10 mouse cellular contexts compared by ENCODE assay signal in genomic region chr6:14903271-14903965, GRCm38 (mm10). TPM values are rescaled to one million over a fixed set of nuclear protein-coding genes. Genes with fewer than 3 reads are reported as not detected.
DNase-seq lines count a peak whose midpoint lies in the region; ATAC-seq lines count a peak whose summit lies in the region.
"Had no signal": no experiment of that assay in that cellular context is flagged by ENCODE, and none has a peak within 500 bp of the region (broad histone marks: within the 10 kb centered on the region; RNA-seq: fewer than 3 reads in every experiment).

No protein-coding gene starts in this region.

- no peaks in the 10 kb centered on the region; the same call in 1 of the 2 replicates for H3K27me3 ChIP-seq in heart, embryonic 13.5 days (replicated peaks)
- H3K27me3 ChIP-seq in forebrain, embryonic 14.5 days (replicated peaks; ENCODE audit: control insufficient read depth, insufficient read depth, low read length): 0 out of 2 replicates have a peak, but pooled peaks cover 2% of the 10 kb centered on the region
- H3K27me3 ChIP-seq in limb, embryonic 13.5 days: 0 out of 2 replicates have a peak, but pooled peaks cover 2% of the 10 kb centered on the region
- H3K27me3 ChIP-seq in neural tube, embryonic 14.5 days (ENCODE audit: control insufficient read depth, insufficient read depth, low read length): peaks cover 14% of the 10 kb centered on the region

- WGBS in heart, embryonic 13.5 days: 31% methylated on average over 5 of the region's 5 CpGs
- 49% methylated on average over 5 of the region's 5 CpGs for WGBS in forebrain, embryonic 14.5 days
- WGBS in limb, embryonic 13.5 days: 28% methylated on average over 5 of the region's 5 CpGs
- 37% methylated on average over 5 of the region's 5 CpGs for WGBS in neural tube, embryonic 14.5 days

- DNase-seq in heart, postnatal 4 days: no peak
- no peak for DNase-seq in forebrain, embryonic 14.5 days (ENCODE audit: low spot score)
- DNase-seq in spleen, adult 18-20 months: no peak
- DNase-seq in spleen, postnatal 36 days (ENCODE audit: low spot score in 2 of 2): no peak
- no peak for DNase-seq in adrenal gland, postnatal 10 days
- DNase-seq: thymus, postnatal 36 days had no signal

- peak overlapping the region; percentile 94 for H3K4me2 ChIP-seq in heart, embryonic 13.5 days
- H3K4me2 ChIP-seq in forebrain, embryonic 14.5 days (ENCODE audit: low read length): peak overlapping the region; percentile 88; the same call in 1 of the 2 replicates
- peak overlapping the region; percentile 81 for H3K4me2 ChIP-seq in limb, embryonic 13.5 days (replicated peaks)
- H3K4me2 ChIP-seq in neural tube, embryonic 14.5 days (ENCODE audit: low read depth, low read length): peak overlapping the region; percentile 14; the same call in 1 of the 2 replicates

- no peaks in the 10 kb centered on the region for H3K36me3 ChIP-seq in heart, embryonic 13.5 days
- no peaks in the 10 kb centered on the region for H3K36me3 ChIP-seq in forebrain, embryonic 14.5 days (ENCODE audit: control insufficient read depth, insufficient read depth, low read length)
- H3K36me3 ChIP-seq in limb, embryonic 13.5 days: no peaks in the 10 kb centered on the region
- no peaks in the 10 kb centered on the region for H3K36me3 ChIP-seq in neural tube, embryonic 14.5 days (ENCODE audit: control insufficient read depth, insufficient read depth, low read length)

- no peak overlapping the region for H3K27ac ChIP-seq in heart, embryonic 13.5 days (replicated peaks)
- no peak overlapping the region for H3K27ac ChIP-seq in forebrain, embryonic 14.5 days (ENCODE audit: low read depth, low read length)
- no peak overlapping the region for H3K27ac ChIP-seq in limb, embryonic 13.5 days
- H3K27ac ChIP-seq in neural tube, embryonic 14.5 days (ENCODE audit: low read depth, low read length): no peak overlapping the region

- H3K4me1 ChIP-seq in heart, embryonic 13.5 days: peaks cover 20% of the 10 kb centered on the region
- peaks cover 12% of the 10 kb centered on the region for H3K4me1 ChIP-seq in forebrain, embryonic 14.5 days (ENCODE audit: control insufficient read depth, insufficient read depth, low read length)
- peaks cover 33% of the 10 kb centered on the region for H3K4me1 ChIP-seq in limb, embryonic 13.5 days
- H3K4me1 ChIP-seq in neural tube, embryonic 14.5 days (ENCODE audit: control insufficient read depth, insufficient read depth, low read length): peaks cover 10% of the 10 kb centered on the region; the same call in 1 of the 2 replicates

- ATAC-seq in heart, embryonic 13.5 days (ENCODE audit: extremely low read depth, insufficient number of reproducible peaks, low FRiP score, low TSS enrichment): no peak
- no peak for ATAC-seq in forebrain, embryonic 14.5 days
- no peak for ATAC-seq in limb, embryonic 13.5 days (ENCODE audit: low FRiP score, low read depth)
- no peak for ATAC-seq in neural tube, embryonic 14.5 days (ENCODE audit: low read depth)

- H3K9me3 ChIP-seq in heart, embryonic 13.5 days: no peaks in the 10 kb centered on the region
- H3K9me3 ChIP-seq in forebrain, embryonic 14.5 days (replicated peaks; ENCODE audit: control insufficient read depth, low read length): no peaks in the 10 kb centered on the region
- no peaks in the 10 kb centered on the region for H3K9me3 ChIP-seq in limb, embryonic 13.5 days
- H3K9me3 ChIP-seq in neural tube, embryonic 14.5 days (ENCODE audit: control insufficient read depth, low read length): no peaks in the 10 kb centered on the region

- H3K9ac ChIP-seq in heart, embryonic 13.5 days: no peak overlapping the region
- H3K9ac ChIP-seq in forebrain, embryonic 14.5 days (ENCODE audit: low read length): no peak overlapping the region
- H3K9ac ChIP-seq in limb, embryonic 13.5 days: peak overlapping the region; percentile 67
- no peak overlapping the region for H3K9ac ChIP-seq in neural tube, embryonic 14.5 days (replicated peaks; ENCODE audit: low read depth, low read length)

- peak overlapping the region; percentile 84 for H3K4me3 ChIP-seq in heart, embryonic 13.5 days
- H3K4me3 ChIP-seq in forebrain, embryonic 14.5 days (ENCODE audit: low read depth, low read length): no peak overlapping the region
- peak overlapping the region; percentile 81 for H3K4me3 ChIP-seq in limb, embryonic 13.5 days
- no peak overlapping the region for H3K4me3 ChIP-seq in neural tube, embryonic 14.5 days (ENCODE audit: low read depth, low read length)

RNA-seq across cellular contexts. Expression of gene Foxp2, which starts 2.3 kb away (rescaled TPM):
- polyA plus RNA-seq in heart, embryonic 13.5 days (2015; fragmentation: Nextera tagmentation; extraction: Ambion mirVana): 8.7 and 10.8 TPM in 2 replicates
- total RNA-seq in heart, postnatal 4 days (2021): 1 to 10 TPM; 4.2 to 4.6 TPM
- polyA plus RNA-seq in forebrain, embryonic 14.5 days (2014; fragmentation: Nextera tagmentation; extraction: Ambion mirVana): 26.3 and 35.9 TPM in 2 replicates
- 47.8 and 53.9 TPM in 2 replicates for polyA plus RNA-seq in limb, embryonic 13.5 days (2015; fragmentation: Nextera tagmentation; extraction: Ambion mirVana)
- 20.4 and 26.1 TPM in 2 replicates for polyA plus RNA-seq in neural tube, embryonic 14.5 days (2014; fragmentation: Nextera tagmentation; extraction: Ambion mirVana)
- total RNA-seq in adrenal gland, postnatal 10 days (2021): 1 to 10 TPM; 5.5 to 7.0 TPM
- polyA plus RNA-seq: C2C12 had no signal

Comparison
In these comparisons a context has a peak if more than half of its experiments do, and no peak if none do; other contexts are left out.
1. H3K4me2 ChIP-seq: peak in every context shown above with its lines; median percentile 94 in heart, embryonic 13.5 days; 88 in forebrain, embryonic 14.5 days; 81 in limb, embryonic 13.5 days; 14 in neural tube, embryonic 14.5 days.
2. H3K4me3 ChIP-seq: peak in heart, embryonic 13.5 days (single experiment) and limb, embryonic 13.5 days (single experiment); none in forebrain, embryonic 14.5 days (single experiment) and neural tube, embryonic 14.5 days (single experiment).